Mouse (Mus musculus): ENCODE data around the gene Ceacam1.
"Not testable (repeated sequence)": the region's sequence is repeated elsewhere in the genome, so short reads cannot be mapped to it uniquely, and the experiment has no call there.

Ceacam1 gene

DNA sequence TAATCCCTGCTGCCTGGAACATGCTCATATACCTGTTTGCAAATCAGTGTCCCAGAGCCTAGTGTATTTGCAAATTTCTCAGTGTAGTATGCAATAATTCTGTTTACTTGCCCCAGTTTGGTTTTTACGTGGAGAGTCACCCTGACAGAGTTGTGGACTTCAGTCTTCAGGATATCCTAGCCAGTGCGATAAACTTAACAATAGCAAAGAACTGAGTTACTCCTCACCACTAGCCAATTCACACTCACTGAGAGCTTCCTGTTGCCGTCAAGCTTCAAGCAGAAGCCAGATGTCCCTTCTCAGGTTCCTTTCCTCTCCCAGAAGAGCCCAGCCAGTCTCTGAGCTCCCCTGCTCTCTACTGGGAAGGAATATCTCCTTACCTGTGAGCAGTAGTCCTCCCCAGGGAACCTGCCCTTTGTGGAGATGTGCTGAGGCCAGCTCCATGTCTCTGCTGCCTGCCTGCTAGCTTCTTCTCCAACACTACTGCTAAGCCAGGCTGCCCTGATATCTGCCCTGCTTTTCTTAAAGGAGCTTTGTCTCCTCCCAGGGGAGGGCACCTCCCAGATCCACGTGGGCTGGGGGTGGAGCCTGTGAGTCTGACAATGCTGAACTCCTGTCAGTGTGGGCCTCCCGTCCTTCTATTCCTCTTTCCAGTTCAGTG is at the start of gene Ceacam1:
Ceacam1 (minus strand) TSS at position 513 of the 661 bp plus-strand sequence.
- peak; percentile 74 for DNase-seq

DNA sequence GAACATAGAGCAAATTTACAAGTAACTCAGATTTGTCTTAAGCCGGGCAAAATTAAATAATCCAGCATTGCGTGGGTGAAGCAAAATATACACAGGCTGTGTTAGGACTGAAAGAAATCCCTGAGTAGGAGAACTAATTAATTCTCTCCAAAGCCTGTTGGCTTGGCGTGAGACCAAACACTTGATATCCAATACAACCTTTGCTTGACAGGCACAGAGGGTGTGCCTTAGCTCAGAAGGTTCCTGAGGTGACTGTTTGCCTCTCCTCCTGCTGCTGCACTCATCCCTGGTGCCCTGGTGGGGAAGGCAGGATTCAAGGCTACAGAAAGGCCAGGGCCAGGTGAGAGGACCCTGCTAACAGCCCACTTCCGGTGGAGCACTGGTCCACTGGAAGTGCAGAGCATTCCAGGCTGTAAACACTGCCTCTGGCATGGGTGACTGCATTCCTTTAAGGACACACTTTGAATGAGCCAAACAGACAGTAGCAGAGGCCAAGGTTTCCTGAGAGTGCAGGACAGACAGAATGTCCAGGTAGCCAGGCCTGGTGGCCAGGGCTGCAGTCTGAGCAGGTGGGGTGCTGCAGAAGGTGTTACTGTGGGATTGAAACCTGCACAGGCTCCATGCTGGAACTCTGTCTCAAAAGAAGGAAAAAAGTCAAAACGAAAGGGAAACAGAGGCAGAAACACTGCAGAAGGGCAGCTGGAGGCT is 38.8 kb upstream of the Ceacam1 start:
- DNase-seq, result not testable (repeated sequence)

DNA sequence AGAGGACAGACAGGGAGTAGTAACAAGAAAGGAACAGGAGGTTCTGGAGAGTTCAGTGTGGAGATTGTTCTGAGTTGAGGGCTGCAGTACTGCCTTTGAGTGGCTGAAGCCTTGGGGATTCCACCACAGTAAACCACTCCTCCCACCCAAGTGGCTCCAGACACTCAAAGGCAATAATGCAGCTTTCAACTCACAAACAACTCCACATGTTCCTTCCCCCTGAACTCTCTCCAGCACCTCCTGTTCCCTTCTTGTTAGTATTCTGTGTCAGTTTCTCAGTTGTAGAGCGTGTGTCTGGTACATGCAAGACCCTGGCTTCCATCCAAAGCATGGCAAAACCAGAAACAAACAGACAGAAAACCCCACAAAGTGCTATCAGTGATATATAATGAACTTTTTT is 38.3 kb upstream of the Ceacam1 start:
- not testable (repeated sequence) for DNase-seq

DNA sequence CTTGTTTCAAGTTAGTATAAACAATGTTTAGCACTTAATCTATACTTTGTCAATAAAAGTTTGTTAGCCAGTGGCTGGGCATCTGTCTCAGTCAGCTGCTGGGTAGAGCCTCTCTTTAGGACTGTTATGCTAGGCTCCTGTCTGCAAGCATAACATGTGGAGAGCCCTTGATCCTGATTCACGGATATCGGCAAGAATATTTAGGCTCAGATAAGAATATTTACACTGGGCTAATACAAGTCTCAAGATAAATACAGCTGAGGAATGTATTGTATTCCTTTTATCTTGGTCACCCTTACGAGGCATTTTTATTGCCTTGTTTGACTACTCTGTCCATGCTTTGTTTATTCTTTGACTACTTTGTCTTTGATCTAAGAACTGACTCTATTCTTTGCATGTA is 32.5 kb upstream of the Ceacam1 start:
- DNase-seq, result no peak

DNA sequence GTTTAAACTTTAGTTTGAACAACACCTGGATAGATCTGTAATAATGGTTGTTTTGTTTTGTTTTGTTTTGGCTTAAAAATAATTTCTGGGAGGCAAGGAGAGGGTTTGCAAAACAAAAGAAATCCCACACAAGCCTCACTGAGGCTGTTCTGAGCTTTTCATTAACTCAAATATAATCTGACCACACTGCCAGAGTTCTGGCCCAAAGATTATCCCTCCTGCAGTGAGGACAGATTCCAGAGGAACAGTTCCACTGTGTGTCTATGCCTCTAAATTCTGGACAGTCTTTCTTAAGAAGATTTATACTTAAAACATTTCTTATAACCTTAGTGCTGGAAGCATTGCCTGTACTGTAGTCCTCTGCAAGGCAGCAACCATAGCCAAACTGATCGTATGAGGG is 17.2 kb upstream of the Ceacam1 start:
- no peak for DNase-seq

DNA sequence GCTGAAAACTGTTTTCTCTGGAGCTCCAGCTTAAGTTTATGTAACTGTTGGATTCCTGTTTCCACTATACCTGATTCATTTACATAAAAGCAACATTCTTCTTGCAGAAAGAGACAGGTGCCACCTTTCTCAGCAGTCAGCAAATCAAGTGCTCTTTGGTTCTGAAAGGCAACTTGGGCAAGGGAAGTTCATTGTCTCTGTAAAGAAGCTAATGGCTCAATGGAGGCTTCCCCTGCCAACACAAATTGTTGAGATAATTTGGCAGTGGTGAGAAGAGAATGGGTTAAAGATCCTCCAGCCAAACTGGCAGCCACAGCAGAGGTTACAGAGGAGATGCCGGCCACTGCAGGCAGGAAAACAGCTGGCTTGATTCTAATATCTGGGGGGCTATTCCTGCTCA is 13.3 kb upstream of the Ceacam1 start:
- DNase-seq, result not testable (repeated sequence)

DNA sequence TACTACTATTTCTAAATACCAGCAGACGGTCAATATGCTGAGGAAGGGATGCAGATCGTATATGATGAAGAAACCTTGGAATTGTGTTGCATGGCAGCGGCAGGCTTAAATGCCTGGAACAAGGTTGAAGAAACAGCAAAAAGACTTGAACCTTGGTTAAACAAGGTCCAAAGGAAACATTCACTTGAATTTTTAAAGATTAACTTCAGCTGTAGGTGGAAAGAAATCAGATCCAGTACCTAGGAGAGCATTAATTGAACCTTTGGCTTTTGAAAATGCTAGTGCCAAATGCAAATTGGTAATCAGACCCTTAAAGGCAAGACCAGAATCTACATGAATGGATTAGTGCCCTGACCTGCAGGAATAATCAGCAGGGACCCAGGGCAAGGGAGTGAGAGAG is 12.0 kb upstream of the Ceacam1 start:
- DNase-seq, result not testable (repeated sequence)

DNA sequence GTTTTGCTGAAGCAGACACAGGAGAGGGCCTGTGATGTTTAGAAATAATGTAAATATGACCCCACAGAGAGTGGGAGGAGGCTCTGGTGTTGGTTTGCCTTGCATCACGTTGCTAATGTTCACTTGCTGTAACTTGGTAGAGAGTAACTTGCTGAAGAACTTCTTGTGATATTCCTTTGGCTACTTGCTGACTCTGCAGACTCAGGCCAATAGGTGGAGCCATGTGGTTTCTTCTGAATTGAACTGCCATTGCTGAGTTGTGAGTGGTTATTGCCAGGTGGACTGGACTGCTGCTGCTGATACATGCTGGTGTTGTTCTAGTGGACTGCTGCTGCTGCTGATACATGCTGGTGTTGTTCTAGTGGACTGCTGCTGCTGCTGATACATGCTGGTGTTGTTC is 8.8 kb upstream of the Ceacam1 start:
- DNase-seq, result peak; percentile 71

DNA sequence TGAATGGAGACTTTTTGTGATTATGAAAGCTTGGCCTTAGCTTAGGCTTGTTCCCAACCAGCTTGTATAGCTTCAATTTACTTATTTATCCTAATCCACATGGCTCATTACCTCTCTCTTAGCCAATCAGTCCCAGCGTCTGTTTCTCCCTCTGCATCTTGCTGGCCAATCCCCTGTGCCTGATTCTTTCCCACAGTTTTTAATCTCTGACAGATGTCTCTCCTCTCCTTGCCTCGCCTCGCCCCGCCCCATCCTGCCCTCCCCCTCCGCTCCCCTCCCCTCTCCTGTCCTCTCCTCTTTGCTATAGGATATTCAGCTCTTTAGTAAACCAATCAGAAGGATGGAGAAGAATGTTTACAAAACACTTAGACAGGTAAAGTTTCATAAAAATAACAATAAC is 7.7 kb upstream of the Ceacam1 start:
- DNase-seq, result no peak

DNA sequence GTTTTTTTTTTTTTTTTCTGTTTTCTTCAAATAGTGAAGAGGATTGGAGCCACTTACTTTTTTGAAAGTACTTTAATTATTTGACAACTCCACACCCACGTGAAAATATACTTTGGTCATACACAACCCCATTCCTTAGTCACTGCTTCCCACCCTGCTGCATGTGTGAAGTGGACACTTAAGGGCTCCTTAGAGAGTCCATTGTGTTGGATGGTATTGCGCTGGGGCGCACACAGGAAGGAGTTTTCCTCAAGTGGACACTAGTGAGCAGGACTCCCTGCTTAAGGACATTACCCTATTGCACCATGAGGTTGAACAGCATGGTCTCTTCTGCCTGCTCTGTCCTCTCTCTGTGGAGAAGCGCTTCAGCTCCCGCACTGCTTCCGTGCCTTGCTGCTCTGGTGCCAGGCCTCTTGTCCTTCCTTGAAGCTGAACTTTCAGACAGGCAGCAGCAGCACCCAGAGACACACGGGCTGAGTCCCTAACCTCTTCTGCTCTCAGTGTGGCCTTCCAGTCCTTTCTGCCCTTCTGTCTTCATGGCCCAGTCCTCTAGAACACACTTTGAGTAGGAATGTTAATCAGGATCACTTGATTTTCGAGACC is 5.8 kb upstream of the Ceacam1 start:
- DNase-seq, result no peak

DNA sequence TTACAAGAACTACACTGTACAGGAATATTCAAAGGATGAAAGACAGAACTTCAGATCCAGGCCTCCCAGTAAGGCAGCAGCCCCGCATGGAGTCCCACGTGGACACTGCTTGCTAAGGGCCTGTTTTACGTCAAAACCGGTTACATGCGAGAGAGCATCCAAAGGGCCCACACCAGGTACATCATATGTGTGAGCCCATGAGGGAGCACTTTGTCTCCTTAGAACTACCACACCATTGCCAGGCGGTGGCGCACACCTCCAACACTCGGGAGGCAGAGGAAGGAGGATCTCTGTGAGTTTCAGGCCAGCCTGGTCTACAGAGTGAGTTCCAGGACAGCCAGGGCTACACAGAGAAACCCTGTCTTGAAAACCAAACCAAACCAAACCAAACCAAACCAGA is 3.4 kb upstream of the Ceacam1 start:
- not testable (repeated sequence) for DNase-seq

DNA sequence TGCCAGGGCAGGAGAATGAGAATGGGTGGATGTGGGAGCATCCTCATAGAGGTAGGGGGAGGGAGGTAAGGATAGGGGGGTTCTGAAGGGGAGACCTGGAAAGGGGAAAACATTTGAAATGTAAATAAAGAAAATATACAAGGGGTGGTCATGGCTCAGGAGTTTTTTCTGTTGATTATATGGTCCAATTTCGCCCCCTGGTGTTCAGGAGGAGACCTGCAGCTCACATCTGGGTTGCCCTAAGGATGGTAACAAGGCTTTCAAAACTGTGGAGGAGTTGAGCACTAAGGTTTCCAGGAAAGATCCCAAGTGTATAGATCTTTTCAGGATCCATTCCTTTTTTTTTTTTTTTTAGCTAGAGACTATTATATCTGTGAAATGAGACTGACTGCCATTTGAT is 2.0 kb upstream of the Ceacam1 start:
- DNase-seq, result peak; percentile 56

DNA sequence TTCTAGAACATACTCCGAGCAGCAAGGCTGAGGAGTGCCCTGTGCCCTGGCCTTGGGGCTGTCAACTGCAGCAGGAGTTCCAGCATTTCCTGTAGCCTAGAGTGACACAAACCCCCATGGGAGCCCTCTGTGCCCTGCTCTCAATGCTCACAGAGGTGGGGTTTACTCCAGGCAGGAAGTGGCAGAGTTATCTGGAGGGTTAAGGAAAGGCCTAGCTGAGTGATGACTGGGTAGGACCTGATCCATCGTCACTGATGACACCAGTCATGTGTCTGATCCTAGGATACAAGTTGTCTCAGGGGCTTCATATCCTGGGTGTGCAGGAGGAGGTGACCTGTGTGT is 320 bp upstream of the Ceacam1 start:
- DNase-seq, result not testable (repeated sequence)

DNA sequence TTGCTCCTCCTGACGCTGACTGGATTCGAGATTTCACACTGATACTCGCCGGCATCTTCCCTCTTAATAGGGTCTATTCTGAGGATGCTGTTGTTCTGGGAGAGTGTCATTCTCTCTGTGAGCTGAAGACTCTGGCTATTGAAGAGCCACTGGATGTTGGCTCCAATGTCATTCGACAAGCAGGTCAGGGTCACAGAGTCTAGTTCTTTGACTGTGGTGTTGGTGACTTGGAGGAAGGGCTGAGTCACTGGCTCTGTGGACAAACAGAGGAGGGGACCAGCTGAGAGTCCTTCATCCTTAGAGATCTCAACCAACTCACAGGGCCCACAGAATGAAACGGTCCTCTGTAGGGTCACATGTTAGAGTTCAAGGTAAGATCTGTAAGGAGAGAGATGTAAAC is 5.6 kb downstream of the Ceacam1 start:
- not testable (repeated sequence) for DNase-seq

DNA sequence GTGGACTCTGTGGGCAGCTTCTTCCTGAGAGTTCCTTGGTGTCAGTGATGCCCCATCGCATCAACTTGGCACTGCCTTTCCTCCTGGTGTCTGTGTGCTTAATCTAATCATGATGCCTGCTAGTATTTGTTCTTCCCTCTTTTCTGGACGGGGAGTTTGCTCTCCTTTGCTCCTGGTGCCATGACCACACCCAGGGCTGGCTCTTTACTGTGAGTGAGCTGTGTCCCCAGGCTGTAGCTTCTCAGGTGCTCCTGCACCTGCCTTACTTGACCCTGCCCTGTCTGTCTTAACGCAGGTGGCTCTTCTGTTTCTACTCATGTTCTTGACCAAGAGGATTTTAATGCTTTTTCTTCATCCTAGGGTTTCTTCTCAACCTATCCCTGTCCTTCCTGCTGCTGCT is 11.8 kb downstream of the Ceacam1 start:
- not testable (repeated sequence) for DNase-seq

DNA sequence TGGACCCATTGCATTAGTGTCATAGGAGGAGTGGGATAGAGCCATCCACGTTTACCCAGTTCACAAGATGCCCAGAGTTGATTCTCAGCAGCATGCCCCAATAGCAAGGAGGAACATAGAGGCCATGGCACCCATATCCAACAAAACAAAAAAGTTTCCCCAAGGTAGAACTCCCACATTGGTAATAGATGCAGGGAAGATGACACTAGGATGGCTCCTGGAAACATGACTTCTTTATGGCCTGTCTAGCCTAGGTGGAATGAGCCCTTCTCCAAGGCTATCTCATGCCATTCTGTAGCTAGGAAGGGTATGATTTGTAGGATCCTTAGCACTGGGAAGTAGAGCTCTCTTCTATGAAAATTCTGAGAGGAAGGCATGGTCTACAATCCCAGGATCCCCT is 12.4 kb downstream of the Ceacam1 start:
- no peak for DNase-seq

DNA sequence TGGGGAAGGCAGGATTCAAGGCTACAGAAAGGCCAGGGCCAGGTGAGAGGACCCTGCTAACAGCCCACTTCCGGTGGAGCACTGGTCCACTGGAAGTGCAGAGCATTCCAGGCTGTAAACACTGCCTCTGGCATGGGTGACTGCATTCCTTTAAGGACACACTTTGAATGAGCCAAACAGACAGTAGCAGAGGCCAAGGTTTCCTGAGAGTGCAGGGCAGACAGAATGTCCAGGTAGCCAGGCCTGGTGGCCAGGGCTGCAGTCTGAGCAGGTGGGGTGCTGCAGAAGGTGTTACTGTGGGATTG is 15.4 kb downstream of the Ceacam1 start:
- not testable (repeated sequence) for DNase-seq

DNA sequence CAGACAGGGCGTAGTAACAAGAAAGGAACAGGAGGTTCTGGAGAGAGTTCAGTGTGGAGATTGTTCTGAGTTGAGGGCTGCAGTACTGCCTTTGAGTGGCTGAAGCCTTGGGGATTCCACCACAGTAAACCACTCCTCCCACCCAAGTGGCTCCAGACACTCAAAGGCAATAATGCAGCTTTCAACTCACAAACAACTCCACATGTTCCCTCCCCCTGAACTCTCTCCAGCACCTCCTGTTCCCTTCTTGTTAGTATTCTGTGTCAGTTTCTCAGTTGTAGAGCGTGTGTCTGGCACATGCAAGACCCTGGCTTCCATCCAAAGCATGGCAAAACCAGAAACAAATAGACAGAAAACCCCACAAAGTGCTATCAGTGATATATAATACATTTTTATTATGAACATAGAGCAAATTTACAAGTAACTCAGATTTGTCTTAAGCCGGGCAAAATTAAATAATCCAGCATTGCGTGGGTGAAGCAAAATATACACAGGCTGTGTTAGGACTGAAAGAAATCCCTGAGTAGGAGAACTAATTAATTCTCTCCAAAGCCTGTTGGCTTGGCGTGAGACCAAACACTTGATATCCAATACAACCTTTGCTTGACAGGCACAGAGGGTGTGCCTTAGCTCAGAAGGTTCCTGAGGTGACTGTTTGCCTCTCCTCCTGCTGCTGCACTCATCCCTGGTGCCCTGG is 15.9 kb downstream of the Ceacam1 start:
- peak; percentile 19 for DNase-seq

DNA sequence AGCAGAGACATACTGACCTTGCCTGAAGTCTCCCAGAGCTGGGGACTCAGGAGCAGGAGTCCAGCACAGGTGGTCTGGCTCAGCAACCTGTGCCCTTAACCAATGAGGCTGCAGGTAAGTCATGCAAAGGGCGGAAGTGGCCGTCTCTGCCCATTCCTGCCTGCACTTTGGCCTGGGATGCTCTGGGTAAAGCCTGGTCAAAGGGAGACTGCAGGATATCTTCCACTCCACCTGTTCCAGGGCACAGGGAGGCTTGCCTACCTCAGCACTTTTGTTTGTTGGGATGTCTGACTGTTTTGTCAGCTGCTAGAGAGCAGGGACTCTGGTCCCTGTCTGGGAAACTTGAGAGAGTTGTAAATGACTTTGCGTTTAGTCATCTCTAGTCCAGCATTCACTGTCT is 25.3 kb downstream of the Ceacam1 start:
- peak; percentile 36 for DNase-seq

DNA sequence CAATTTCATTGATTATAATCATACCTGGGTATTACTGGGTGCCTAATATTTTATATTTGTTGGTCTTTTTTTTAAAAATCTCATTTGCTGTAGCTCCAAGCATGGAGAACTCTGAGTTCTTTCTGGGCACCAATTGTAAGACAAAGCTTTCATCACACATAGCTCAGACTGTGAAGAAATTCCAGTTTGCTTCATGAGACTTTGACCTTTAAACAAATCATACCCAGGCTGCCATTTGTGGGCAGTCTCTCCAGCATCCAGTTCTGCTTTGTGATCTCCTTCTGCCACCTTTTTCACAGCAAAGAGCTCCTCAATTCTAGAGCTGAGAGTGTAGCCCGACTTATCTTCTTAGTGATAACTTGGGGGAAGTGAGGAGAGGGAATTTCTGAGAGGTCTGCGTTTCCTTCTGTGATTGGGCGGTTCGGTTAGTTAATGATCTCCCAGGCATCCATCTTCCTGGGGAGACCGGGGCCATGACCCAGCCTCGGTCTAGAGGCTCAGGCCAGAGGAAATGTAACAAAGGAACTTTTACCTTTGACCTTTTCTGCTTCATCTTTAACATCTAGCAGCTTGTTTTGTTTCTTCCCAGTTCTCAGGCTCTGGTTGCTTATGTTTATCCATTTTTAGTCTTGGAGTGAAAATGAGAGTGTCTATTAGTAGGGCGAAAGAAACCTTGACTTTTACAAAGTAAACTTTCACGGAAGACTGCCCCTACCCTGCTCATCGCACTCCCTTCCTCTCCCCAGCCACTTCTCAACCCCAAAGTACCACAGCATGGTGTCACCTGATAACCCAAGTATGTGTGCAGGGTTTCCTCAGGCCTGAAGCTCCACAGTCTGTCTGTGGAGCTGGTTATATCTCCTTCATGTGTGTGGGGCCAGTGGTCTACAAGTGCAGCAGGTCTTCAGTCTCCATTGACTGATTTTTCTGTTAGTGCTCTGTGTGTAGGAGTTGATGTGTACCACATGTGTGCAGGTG is 27.2 kb downstream of the Ceacam1 start:
- peak; percentile 38 for DNase-seq

DNA sequence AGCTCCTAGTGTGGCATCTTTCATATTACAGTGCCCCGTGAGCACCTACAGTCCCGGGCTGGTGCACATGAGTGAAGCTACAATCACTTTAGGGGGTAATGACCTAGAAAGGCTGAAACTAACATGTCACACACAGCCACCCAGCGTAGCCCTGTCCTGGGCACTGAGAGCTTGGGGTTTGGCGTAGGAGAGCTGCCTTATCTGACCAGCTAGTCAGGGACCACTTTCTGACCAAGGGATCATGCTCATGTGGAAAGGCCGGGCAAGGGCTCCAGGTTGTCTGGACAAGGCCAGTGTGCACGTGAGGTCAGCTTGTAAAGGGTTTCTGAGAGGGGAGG is 36.6 kb downstream of the Ceacam1 start:
- DNase-seq, result no peak

DNA sequence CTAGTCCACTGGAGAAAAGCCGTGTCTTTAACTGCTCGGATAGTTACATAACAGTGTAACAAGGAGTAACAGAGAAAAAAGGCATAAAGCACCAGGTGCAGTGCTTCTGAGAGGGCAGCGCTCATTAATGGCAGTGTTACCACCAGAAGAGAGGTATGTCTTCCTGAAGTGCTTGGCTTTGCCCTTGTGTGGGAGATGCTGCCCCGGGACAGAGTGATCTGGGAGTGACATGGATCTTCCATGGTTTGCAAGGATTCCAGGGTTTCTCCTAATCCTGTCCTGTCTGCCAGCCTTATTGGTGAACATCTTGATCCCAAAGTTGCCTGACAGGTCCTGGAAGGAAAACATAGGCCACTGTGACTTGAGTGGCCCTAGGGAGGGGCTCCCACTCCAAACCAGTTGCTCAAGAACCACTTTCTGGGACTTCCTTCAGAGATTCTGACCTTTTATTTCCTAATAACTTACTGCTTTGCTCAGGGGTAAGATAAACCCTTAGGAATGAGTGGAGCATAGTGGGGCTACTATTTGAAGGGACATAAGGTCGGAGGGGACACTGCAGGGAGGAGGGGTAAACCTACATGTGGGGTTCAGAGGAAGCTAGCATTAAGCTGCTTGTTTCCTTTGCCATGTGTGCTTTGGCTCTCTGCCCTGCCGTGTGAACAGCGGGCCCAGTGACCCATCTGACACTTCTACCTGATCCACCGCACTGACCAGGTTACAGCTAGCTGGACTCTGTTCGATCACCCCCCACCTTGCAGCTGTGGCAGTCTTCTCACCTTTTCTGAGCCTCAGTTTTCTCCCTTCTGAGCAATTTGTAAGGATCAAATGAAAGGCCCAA is 37.2 kb downstream of the Ceacam1 start:
- DNase-seq, result peak; percentile 42

All from kidney, postnatal 10 days (tissue).